Mouse (Mus musculus) ovary, postnatal 10 days (tissue): Measurements from ENCODE around the gene Acpp.

Experiments used
- DNase-seq: peaks from one replicate; pipeline ENCODE4 v3.0.0; 2022; ENCODE audit warnings: low spot score

Acpp gene

DNA sequence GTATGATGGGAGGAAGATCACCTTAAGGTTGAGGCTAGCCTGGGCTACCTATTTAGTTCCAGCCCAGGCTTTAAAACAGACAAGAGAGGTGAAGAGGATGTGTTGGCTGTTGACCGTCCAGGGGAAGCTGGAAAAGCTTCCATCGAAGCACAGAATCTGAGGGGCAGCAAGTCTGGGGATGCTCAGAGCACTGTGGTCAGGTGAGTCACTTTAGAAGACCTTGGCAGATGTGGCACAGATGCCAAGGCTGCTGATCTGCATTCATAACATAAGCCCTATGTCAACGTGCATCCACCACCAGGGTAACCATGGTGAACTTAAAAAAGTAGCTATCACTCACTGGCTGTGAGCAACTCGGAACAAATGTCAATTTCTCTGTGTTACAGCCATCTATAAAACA lies 85.9 kb downstream of the Acpp start:
- DNase-seq: no peak

DNA sequence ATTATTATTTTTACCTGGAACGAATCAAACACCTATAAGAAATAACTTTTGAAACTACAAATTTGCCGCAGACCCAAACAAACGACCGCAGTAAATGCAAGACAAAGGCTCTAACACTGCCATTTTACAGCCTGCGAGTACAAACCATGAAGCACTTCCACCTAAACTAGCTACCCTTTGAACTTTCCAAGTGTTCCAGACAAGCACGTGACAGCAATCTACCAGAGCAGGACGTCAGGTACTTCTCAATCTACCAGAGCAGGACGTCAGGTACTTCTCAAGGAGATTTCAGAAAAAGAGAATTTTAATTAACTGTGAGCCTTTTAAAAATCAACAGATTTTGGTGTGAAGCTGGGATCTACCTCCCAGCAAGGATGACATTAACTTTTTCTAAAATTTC lies 86.4 kb downstream of the Acpp start:
- DNase-seq: no peak

DNA sequence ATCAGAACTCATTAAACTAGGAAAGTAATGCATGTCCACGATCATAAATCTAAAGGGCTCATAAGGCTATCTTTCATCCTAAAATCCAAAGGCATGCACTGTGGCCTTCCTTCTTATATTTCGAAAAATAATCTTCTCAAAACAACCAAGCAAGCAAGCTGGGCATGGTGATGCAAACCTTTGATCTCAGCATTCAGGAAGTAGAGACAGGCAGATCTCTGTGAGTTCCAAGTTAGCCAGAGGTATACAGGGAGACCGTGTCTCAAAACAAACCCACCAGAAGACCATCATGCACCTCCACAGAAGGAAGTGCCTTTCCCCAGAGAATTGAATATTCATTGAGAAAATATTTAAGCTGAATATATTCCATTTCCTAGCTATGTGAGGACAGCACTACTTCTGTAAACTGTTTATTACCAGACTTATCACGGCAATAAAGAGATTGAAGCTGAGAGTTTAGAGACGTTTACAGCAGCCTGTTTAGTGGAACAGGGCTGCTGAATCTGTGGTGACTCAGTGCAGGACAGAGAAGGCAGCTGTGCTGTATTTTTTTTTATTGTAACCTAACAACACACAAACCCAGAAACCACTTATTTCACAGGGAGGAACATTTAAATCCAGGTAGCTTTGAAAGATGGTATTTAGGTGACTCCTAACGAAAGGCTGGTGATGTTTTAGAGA lies 90.1 kb downstream of the Acpp start:
- no peak for DNase-seq

DNA sequence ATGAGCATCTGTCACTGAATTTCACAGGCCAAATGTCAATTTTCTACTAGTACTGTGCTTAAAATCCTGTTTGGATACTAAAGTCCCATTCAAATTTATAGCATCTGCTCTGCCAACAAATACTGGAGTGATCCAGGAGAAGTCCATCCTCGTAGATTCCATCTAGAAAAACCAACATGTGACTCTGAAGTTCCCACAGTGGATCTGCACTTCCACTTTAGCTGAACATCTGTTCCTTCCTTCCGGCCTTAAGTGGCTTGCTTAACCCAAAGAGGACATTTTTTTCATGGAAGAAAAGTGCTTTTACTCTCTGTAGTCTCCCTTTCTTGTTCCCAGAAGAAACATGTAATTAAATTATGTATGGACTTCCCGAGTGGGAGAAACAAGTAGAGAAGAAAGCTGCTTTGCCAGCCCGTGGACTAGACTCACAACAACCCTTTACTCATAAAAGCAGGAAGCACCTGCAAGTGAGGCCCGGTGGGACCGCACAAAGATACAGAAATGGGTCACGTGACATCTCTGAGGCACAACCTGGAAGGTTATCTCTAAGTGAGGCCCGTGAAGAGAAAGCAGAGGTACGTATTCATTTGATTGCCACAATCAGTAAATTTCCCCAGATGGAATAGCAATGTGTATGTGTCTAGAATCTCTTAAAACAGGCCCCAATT lies 93.6 kb downstream of the Acpp start:
- DNase-seq: no peak

DNA sequence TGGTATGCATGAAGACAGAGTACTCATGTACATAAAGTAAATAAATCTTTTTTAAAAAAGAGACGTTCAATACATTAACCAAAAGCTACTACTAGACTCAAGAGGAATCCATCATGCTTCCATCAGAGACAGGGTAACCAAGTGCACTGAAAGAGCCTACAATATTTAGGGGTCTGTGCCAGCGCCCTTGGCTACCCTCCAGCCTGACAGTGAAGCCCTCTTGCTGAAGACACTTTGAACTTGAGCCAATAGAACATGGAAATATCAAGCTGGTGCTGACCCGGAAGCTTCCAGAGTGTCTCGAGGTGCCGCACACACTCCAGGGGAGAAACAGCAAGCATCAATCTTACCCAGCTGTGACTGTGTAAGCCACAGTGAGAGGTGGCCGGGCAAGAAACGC lies 97.4 kb downstream of the Acpp start:
- no peak for DNase-seq

DNA sequence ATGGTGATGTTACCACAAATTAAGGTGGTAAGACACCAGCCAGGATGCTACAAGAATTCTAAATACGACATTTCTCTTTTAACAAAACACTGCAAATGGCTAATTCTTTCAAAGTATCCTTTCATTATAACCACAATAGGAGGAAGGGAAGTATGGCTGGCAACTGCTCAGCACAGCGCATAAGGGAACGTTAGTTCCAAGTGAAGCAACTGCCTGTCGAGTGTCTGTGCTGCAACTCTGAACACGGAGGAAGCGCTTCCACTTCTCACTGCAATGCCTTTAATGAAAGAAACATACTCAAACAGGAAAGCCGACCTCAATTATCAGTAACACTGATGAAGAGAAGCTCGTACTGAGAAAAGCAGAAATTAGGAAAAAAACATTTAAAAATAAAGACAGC lies 98.5 kb downstream of the Acpp start:
- DNase-seq: no peak
